ENCODE assay signal across 19 mouse cellular contexts in genomic region chr13:47462148-47462547, GRCm38 (mm10).
"Had no signal": no experiment of that assay in that cellular context is flagged by ENCODE, and none has a peak within 500 bp of the region (broad histone marks: within the 10 kb centered on the region; RNA-seq: fewer than 3 reads in every experiment).

No protein-coding gene starts in this region.

- ATAC-seq: intestine, postnatal 0 days; liver, embryonic 12.5 days had no signal

- H3K9ac ChIP-seq: kidney, embryonic 15.5 days; limb, embryonic 13.5 days; liver, embryonic 12.5 days; liver, embryonic 15.5 days; lung, embryonic 15.5 days; neural tube, embryonic 12.5 days; neural tube, embryonic 15.5 days had no signal

- DNase-seq: kidney, adult 2 months; kidney, postnatal 10 days; kidney, postnatal 36 days; liver; lung, adult 18-20 months; lung, postnatal 10 days; lung, postnatal 36 days; thymus, adult 18-20 months; thymus, postnatal 36 days had no signal

- H3K36me3 ChIP-seq: kidney, embryonic 15.5 days; limb, embryonic 10.5 days; limb, embryonic 13.5 days; liver, embryonic 12.5 days; liver, embryonic 15.5 days; lung, embryonic 15.5 days; neural tube, embryonic 12.5 days; neural tube, embryonic 15.5 days had no signal

- H3K4me2 ChIP-seq: kidney, embryonic 15.5 days; limb, embryonic 13.5 days; liver, embryonic 12.5 days; liver, embryonic 15.5 days; lung, embryonic 15.5 days; neural tube, embryonic 12.5 days; neural tube, embryonic 15.5 days had no signal

- H3K4me1 ChIP-seq: kidney, embryonic 15.5 days; limb, embryonic 10.5 days; limb, embryonic 13.5 days; liver, embryonic 12.5 days; liver, embryonic 15.5 days; lung, embryonic 15.5 days; megakaryocyte, embryonic 14.5 days; neural tube, embryonic 12.5 days; neural tube, embryonic 15.5 days had no signal

- H3K4me3 ChIP-seq: kidney, embryonic 15.5 days; limb, embryonic 10.5 days; limb, embryonic 13.5 days; liver, embryonic 12.5 days; liver, embryonic 15.5 days; lung, embryonic 15.5 days; megakaryocyte, embryonic 14.5 days; neural tube, embryonic 12.5 days; neural tube, embryonic 15.5 days had no signal

- H3K27me3 ChIP-seq: kidney, embryonic 15.5 days; limb, embryonic 13.5 days; liver, embryonic 12.5 days; liver, embryonic 15.5 days; lung, embryonic 15.5 days; megakaryocyte, embryonic 14.5 days; neural tube, embryonic 12.5 days; neural tube, embryonic 15.5 days had no signal

- H3K9me3 ChIP-seq: kidney, embryonic 15.5 days; limb, embryonic 10.5 days; limb, embryonic 13.5 days; liver, embryonic 12.5 days; liver, embryonic 15.5 days; lung, embryonic 15.5 days; neural tube, embryonic 12.5 days; neural tube, embryonic 15.5 days had no signal

- H3K27ac ChIP-seq: kidney, embryonic 15.5 days; limb, embryonic 10.5 days; limb, embryonic 13.5 days; liver, embryonic 12.5 days; liver, embryonic 15.5 days; lung, embryonic 15.5 days; neural tube, embryonic 12.5 days; neural tube, embryonic 15.5 days had no signal
